Mouse (Mus musculus): ENCODE data around the gene Isl2. TPM values are rescaled to one million over a fixed set of nuclear protein-coding genes. Genes with fewer than 3 reads are reported as not detected.

The Isl2 gene
- polyA plus RNA-seq (2016; fragmentation: Nextera tagmentation; extraction: Ambion mirVana): 2.3 and 3.6 TPM in 2 replicates

DNA sequence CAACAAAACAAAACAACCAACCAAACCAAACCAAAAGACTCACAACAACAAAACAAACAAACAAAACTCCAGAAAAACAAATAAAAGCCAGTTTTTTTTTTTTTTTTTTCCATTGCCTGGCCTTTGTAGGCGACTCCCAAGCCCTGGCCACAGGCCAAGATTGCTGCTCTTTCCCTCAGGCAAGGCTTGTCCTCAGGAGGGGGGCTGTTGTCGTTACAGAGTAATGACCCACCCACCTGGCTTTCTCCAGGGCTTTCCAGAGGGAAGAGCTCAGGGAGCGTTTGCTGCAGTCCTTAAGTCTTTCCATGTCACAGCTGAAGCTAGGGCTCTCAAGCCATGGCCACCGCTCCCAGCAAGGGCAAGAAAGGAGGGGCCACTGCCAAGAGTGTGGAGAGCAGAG, at the start of gene Isl2:
Isl2 (plus strand) TSS at position 296 of the 400 bp plus-strand sequence.
- peak within 1 kb of the TSS; percentile 71 for H3K4me2 ChIP-seq
- H3K27ac ChIP-seq: no peak within 1 kb of the TSS
- H3K36me3 ChIP-seq: no peaks in the 10 kb centered on the region
- peaks cover 71% of the 10 kb centered on the region for H3K27me3 ChIP-seq
- H3K4me3 ChIP-seq (replicated peaks): peak within 1 kb of the TSS; percentile 45
- H3K9ac ChIP-seq (replicated peaks): no peak within 1 kb of the TSS
- WGBS: 4% methylated on average over 4 of the region's 4 CpGs
- H3K9me3 ChIP-seq: no peaks in the 10 kb centered on the region
- peaks cover 29% of the 10 kb centered on the region for H3K4me1 ChIP-seq (replicated peaks)
- no peak for ATAC-seq (ENCODE audit: insufficient number of reproducible peaks, insufficient read depth, low FRiP score, low TSS enrichment, low read depth)

DNA sequence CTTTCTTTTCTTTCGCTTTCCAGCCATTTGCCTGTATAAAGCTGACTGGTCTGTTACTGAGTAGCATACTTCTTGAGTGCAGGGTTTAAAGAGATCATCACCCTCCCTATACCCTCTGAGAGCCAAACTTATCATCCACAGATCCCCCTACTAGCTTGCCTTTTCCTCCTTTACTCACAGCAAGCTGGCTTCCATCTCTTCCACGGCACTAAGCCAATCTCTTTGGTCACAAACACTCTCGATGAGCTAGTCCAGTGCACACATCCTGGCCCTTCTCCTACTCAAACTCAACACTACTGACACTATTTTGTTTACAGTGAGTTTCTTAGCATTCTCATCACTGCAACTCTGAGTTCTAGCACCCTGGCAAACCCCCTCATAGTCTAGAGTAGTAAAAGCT, 30.6 kb upstream of the Isl2 start:
- no peaks in the 10 kb centered on the region for H3K9me3 ChIP-seq
- peaks cover 6% of the 10 kb centered on the region for H3K4me1 ChIP-seq (replicated peaks)
- 86% methylated on average over 3 of the region's 3 CpGs for WGBS
- H3K27me3 ChIP-seq: no peaks in the 10 kb centered on the region
- no peak for ATAC-seq (ENCODE audit: insufficient number of reproducible peaks, insufficient read depth, low FRiP score, low TSS enrichment, low read depth)
- no peak overlapping the region for H3K9ac ChIP-seq (replicated peaks)
- no peak overlapping the region for H3K4me2 ChIP-seq
- no peak overlapping the region for H3K27ac ChIP-seq
- no peaks in the 10 kb centered on the region for H3K36me3 ChIP-seq
- no peak overlapping the region for H3K4me3 ChIP-seq (replicated peaks)

DNA sequence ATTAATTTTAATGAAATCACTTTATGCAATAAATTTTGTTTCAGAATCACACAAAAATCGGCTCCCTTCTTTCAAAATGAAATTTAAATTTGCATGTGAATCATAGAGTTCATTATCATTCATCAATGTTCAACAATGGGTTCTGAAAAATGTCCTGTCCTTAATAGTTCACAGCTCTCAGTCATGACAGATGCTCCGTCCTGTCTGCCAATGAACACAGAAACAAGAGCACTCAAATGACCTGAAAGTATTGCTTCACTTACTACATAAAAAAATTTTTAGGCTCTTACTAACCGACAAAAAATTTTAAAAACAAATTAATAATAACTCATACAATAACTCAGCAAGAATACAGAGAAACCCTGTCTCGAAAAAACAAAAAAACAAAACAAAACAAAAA, 29.8 kb upstream of the Isl2 start:
- no peak overlapping the region for H3K9ac ChIP-seq (replicated peaks)
- no peaks in the 10 kb centered on the region for H3K9me3 ChIP-seq
- no peak overlapping the region for H3K27ac ChIP-seq
- H3K4me1 ChIP-seq (replicated peaks): peaks cover 6% of the 10 kb centered on the region
- H3K27me3 ChIP-seq: peaks cover 6% of the 10 kb centered on the region
- H3K4me2 ChIP-seq: no peak overlapping the region
- no peaks in the 10 kb centered on the region for H3K36me3 ChIP-seq
- WGBS: 85% methylated on average over 4 of the region's 4 CpGs
- no peak overlapping the region for H3K4me3 ChIP-seq (replicated peaks)
- ATAC-seq (ENCODE audit: insufficient number of reproducible peaks, insufficient read depth, low FRiP score, low TSS enrichment, low read depth): no peak

DNA sequence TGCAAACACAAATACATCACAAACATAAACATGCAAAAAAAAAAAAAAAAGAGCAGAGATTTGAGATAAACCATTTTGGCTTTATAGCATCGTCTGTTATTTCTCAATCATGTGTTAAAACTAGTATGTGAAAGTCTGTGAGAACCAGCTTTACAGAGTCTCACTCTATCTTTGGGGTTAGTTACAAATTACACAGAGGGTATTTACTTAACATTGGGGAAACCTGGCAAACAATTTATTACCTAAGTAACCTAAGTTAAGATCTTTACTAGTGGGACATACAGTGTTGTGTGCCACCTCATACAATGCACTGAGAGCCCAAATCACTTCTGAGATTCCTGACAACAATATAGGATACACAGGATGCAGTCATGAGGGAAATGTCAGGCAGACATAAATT, 28.7 kb upstream of the Isl2 start:
- no peaks in the 10 kb centered on the region for H3K36me3 ChIP-seq
- 89% methylated on average over 1 of the region's 1 CpGs for WGBS
- no peak for ATAC-seq (ENCODE audit: insufficient number of reproducible peaks, insufficient read depth, low FRiP score, low TSS enrichment, low read depth)

DNA sequence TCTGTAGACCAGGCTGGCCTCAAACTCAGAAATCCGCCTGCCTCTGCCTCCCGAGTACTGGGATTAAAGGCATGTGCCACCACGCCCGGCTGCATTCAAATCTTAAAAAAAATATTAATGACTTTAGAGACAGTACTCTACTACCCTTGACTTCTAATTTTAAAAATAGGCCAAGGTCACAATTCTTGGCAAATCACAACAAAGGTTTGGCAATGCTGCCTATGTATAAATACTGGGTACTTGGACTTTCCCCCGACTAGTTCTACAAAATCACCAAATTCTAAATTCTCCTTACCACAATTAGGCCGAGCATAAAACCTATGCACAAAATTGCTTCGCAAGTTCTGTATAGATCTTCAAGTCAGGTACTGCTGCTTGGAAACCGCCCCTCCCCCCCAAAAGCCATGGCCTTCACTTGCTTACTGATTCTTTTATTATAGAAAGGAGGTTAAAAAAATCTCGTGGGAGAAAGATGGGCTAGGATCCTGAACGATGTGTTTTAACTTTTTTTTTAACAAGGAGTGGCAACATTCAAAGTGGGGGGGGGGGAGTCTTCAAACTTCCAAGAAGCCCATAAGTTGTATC, 27.7 kb upstream of the Isl2 start:
- H3K4me3 ChIP-seq (replicated peaks): peak overlapping the region; percentile 89
- no peaks in the 10 kb centered on the region for H3K9me3 ChIP-seq
- no peak for ATAC-seq (ENCODE audit: insufficient number of reproducible peaks, insufficient read depth, low FRiP score, low TSS enrichment, low read depth)
- peaks cover 6% of the 10 kb centered on the region for H3K4me1 ChIP-seq (replicated peaks)
- no peaks in the 10 kb centered on the region for H3K36me3 ChIP-seq
- 80% methylated on average over 10 of the region's 10 CpGs for WGBS
- H3K27me3 ChIP-seq: peaks cover 12% of the 10 kb centered on the region
- peak overlapping the region; percentile 72 for H3K4me2 ChIP-seq
- H3K9ac ChIP-seq (replicated peaks): no peak overlapping the region
- H3K27ac ChIP-seq: no peak overlapping the region

More for the DNA sequence above, 28.7 kb upstream of the Isl2 start:
- Histone ChIP-seq H3K9ac (replicated peaks) (no peak overlapping the region), H3K4me3 (replicated peaks) (no peak overlapping the region), H3K4me1 (replicated peaks) (peaks cover 6% of the 10 kb centered on the region), H3K27me3 (peaks cover 12% of the 10 kb centered on the region), H3K27ac (no peak overlapping the region), H3K9me3 (no peaks in the 10 kb centered on the region), H3K4me2 (no peak overlapping the region)

DNA sequence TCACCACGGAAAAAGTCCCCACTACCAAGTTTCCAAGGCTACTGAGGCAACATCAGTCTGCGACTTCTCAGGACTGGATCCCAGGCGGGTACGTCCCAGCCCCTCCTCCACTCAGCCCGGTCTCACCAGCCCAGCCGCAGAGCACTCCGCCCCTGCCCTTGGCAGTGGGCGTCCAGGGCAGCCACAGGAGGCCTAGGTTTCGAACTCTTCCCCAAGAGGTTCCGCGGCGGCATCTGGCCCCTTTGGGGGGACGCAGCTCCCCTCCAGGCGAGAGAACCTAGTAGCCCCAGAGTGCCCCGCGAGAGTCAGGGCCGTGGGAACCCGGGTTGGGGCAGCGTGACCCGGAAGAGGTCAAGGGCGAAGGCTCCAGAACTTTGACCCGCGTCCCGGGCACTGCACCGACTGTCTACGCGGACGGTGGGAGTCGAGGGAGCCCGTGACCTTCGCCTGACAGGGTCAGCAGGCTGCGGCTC, 26.9 kb upstream of the Isl2 start:
- ATAC-seq (ENCODE audit: insufficient number of reproducible peaks, insufficient read depth, low FRiP score, low TSS enrichment, low read depth): peak; percentile 76
- Histone ChIP-seq H3K36me3 (no peaks in the 10 kb centered on the region), H3K9me3 (no peaks in the 10 kb centered on the region), H3K4me2 (peak overlapping the region; percentile 72), H3K27ac (peak overlapping the region; percentile 91), H3K4me3 (replicated peaks) (peak overlapping the region; percentile 89), H3K4me1 (replicated peaks) (peaks cover 6% of the 10 kb centered on the region), H3K9ac (replicated peaks) (peak overlapping the region; percentile 92), H3K27me3 (peaks cover 12% of the 10 kb centered on the region)
- under 1% methylated on average over 31 of the region's 32 CpGs for WGBS

DNA sequence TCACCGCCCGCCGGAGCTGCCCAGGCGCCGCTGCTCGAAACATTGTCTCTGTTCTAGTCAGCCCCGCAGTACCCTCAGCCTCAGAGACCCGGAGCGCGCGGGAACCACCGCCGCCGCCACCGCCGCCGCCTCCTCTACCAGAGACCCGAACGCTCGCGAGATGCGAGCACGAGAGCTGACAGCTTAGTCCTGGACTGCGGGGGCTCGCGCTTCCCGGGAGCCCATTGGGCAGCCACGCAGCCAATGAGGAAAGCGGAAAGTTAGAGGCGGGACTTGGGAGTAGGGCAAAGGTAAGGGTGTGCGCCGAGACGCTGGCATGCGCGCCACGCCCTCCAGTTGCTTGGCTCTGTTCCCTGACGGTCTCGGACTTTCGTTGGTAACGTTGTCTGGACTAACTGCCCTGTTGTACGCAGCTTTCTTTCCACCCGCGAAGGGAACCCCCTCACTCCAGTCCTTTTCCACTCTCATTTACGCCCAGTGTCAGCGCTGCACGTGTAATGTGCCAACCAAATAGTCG, 26.4 kb upstream of the Isl2 start, which contains the start of gene Etfa:
Etfa (minus strand) TSS at position 217 of the 517 bp plus-strand sequence.
- under 1% methylated on average over 47 of the region's 47 CpGs for WGBS
- ATAC-seq (ENCODE audit: insufficient number of reproducible peaks, insufficient read depth, low FRiP score, low TSS enrichment, low read depth): peak; percentile 98
- peak within 1 kb of the TSS; percentile 92 for H3K9ac ChIP-seq (replicated peaks)
- peak within 1 kb of the TSS; percentile 72 for H3K4me2 ChIP-seq
- H3K9me3 ChIP-seq: no peaks in the 10 kb centered on the region
- H3K27me3 ChIP-seq: peaks cover 12% of the 10 kb centered on the region
- H3K4me1 ChIP-seq (replicated peaks): peaks cover 6% of the 10 kb centered on the region
- H3K27ac ChIP-seq: peak within 1 kb of the TSS; percentile 91
- peak within 1 kb of the TSS; percentile 89 for H3K4me3 ChIP-seq (replicated peaks)
- no peaks in the 10 kb centered on the region for H3K36me3 ChIP-seq

DNA sequence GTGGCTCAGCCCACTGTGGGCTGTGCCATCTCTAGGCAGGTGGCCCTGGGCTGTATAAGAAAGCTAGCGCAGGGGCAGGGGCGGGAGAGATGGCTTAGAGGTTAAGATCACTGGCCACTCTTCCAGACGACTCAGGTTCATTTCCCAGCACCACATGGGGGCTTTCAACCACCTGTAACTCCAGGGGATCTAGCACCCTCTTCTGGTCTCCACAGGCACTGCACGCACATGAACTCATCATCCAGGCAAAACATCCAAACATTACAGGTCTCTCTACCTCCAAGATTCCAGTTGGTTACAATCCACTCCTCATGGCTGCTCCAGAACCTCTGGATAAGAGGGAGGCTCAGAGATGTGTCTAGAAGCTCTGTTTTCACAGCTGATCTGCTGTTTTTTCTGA, 12.8 kb upstream of the Isl2 start:
- H3K9ac ChIP-seq (replicated peaks): no peak overlapping the region
- H3K27me3 ChIP-seq: peaks cover 4% of the 10 kb centered on the region; the same call in 1 of the 2 replicates
- H3K4me2 ChIP-seq: no peak overlapping the region
- no peak overlapping the region for H3K27ac ChIP-seq
- 36% methylated on average over 4 of the region's 4 CpGs for WGBS
- no peak for ATAC-seq (ENCODE audit: insufficient number of reproducible peaks, insufficient read depth, low FRiP score, low TSS enrichment, low read depth)
- no peaks in the 10 kb centered on the region for H3K36me3 ChIP-seq
- no peak overlapping the region for H3K4me3 ChIP-seq (replicated peaks)
- H3K4me1 ChIP-seq (replicated peaks): no peaks in the 10 kb centered on the region
- no peaks in the 10 kb centered on the region for H3K9me3 ChIP-seq

DNA sequence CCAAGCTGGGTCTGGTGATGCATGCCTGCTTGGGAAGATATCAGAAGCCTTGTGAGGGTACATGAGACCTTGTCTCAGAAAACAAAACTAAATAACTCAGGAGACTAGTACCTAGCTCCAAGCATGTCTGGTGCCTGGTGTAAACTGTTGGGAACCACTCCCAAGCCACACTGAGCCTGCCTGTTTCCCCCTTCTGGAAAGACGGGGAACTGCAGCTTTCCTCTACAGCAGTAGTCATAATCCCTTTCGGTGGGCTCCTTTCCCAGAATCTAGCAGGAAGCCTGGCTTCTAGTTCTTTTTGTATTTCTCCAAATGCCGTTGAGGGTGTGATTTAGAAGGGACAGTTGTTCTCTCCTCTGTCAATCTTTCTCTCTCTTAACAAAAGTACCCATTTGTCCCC, 2.6 kb upstream of the Isl2 start:
- H3K27me3 ChIP-seq: peaks cover 48% of the 10 kb centered on the region
- H3K9ac ChIP-seq (replicated peaks): no peak overlapping the region
- WGBS: 14% methylated on average over 3 of the region's 3 CpGs
- peaks cover 15% of the 10 kb centered on the region for H3K4me1 ChIP-seq (replicated peaks)
- no peak overlapping the region for H3K4me2 ChIP-seq
- H3K4me3 ChIP-seq (replicated peaks): no peak overlapping the region
- ATAC-seq (ENCODE audit: insufficient number of reproducible peaks, insufficient read depth, low FRiP score, low TSS enrichment, low read depth): no peak
- H3K27ac ChIP-seq: no peak overlapping the region
- no peaks in the 10 kb centered on the region for H3K9me3 ChIP-seq
- no peaks in the 10 kb centered on the region for H3K36me3 ChIP-seq

DNA sequence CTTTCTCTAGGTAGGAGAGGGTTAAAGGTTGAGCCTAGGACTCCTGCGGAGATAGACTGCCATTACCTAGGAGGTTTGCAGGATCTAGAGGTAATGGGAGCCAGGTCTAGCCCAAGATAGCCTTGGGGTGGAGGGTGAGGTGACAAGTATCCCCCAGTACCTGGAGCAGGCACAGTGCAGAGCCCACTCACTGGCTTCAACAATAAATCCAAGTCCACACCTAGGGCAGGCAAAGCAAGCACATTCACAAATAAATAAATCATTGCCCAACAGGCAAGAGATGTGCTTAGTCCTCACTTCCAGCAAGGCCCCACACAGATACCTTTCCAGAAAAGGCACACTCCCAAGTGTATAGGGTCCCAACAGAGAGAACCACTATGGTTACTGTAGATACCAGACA, 534 bp downstream of the Isl2 start:
- Histone ChIP-seq H3K27ac (no peak overlapping the region), H3K9me3 (no peaks in the 10 kb centered on the region), H3K4me2 (0 out of 2 replicates have a peak overlapping the region, but pooled peaks have one; percentile 71), H3K27me3 (peaks cover 77% of the 10 kb centered on the region), H3K36me3 (no peaks in the 10 kb centered on the region), H3K4me3 (replicated peaks) (no peak overlapping the region), H3K9ac (replicated peaks) (no peak overlapping the region), H3K4me1 (replicated peaks) (peaks cover 36% of the 10 kb centered on the region)
- WGBS: 5% methylated on average over 1 of the region's 1 CpGs
- ATAC-seq (ENCODE audit: insufficient number of reproducible peaks, insufficient read depth, low FRiP score, low TSS enrichment, low read depth): no peak

DNA sequence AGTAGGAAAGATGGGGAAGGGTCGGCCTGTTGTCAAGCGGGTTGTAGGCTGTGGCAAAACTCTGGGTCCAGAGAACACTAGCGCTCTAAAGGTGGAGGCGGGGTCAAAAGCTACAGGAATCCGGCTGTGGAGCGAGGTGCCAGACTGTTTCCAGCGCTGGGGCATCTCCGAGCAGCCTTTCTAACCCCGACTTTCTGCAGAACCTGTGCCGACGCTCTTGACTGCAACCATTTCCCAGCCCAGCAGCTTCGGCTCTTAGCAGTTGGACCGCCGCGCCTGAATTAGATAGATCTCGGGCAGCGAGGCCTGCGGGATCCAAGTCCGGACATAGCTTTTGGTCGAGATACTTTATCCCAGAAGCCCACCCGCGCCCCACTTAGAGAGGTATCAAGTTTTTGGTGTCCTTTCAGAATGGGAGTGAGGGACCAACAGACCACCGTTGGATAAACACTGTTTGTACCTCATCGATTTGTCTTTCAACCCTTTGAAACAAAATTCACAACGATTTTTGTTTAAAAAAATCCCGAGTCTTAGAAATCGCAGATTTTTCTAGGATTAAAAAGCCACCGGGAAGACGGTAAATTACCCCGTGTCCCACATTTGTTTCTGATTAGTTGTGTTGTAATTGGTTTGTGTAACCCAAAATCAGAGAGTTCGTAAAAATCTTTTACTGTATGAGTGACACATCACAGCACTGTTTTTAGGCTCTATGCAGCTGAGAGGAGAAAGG, 1.4 kb downstream of the Isl2 start:
- Histone ChIP-seq H3K4me3 (replicated peaks) (peak overlapping the region; percentile 45), H3K4me2 (peak overlapping the region; percentile 71), H3K36me3 (no peaks in the 10 kb centered on the region), H3K9me3 (no peaks in the 10 kb centered on the region), H3K4me1 (replicated peaks) (peaks cover 44% of the 10 kb centered on the region), H3K9ac (replicated peaks) (peak overlapping the region; percentile 40; the same call in 1 of the 2 replicates), H3K27ac (no peak overlapping the region), H3K27me3 (peaks cover 82% of the 10 kb centered on the region)
- no peak for ATAC-seq (ENCODE audit: insufficient number of reproducible peaks, insufficient read depth, low FRiP score, low TSS enrichment, low read depth)
- WGBS: 1% methylated on average over 31 of the region's 31 CpGs

Measured in limb, embryonic 12.5 days (tissue).